Mouse (Mus musculus) stomach, embryonic 16.5 days (tissue): ENCODE data around the gene Ptp4a2. TPM values are rescaled to one million over a fixed set of nuclear protein-coding genes. Genes with fewer than 3 reads are reported as not detected.
"Not testable (repeated sequence)": the region's sequence is repeated elsewhere in the genome, so short reads cannot be mapped to it uniquely, and the experiment has no call there.

Experiments
- ATAC-seq: fragments of 200-750 bp; cut with Nextera tagmentation; 2 replicates; pipeline ENCODE4 v1.8.0; 2017; ENCODE audit warnings: moderate number of reproducible peaks, moderate TSS enrichment; ENCODE audit not compliant: insufficient read depth, low FRiP score
- H3K27ac ChIP-seq: fragments of 300-500 bp; sonication (generic); 2 replicates; pipeline ENCODE4 v1.5.1; 2014; ENCODE audit warnings: low read length
- H3K27me3 ChIP-seq: fragments of 300-500 bp; sonication (generic); 2 replicates; pipeline ENCODE4 v1.6.1; 2014; ENCODE audit warnings: low read length, control low read depth, mixed read lengths; ENCODE audit not compliant: control insufficient read depth, insufficient read depth
- H3K36me3 ChIP-seq: fragments of 300-500 bp; sonication (generic); 2 replicates; pipeline ENCODE4 v1.6.1; 2014; ENCODE audit warnings: low read length; ENCODE audit not compliant: control insufficient read depth, insufficient read depth
- H3K4me1 ChIP-seq: fragments of 300-500 bp; sonication (generic); 2 replicates; pipeline ENCODE4 v1.6.1; 2014; ENCODE audit warnings: low read length, control low read depth, mixed read lengths; ENCODE audit not compliant: control insufficient read depth, insufficient read depth
- H3K4me2 ChIP-seq: fragments of 300-500 bp; sonication (generic); 2 replicates; pipeline ENCODE4 v1.6.1; 2014; ENCODE audit warnings: low read depth, low read length, mixed read lengths
- H3K4me3 ChIP-seq: fragments of 300-500 bp; sonication (generic); replicated peaks from 2 replicates; pipeline ENCODE4 v1.5.1; 2014; ENCODE audit warnings: mild to moderate bottlenecking, low read length
- H3K9ac ChIP-seq: fragments of 300-500 bp; sonication (generic); 2 replicates; pipeline ENCODE4 v1.6.1; 2014; ENCODE audit warnings: low read length
- H3K9me3 ChIP-seq: fragments of 300-500 bp; sonication (generic); replicated peaks from 2 replicates; pipeline ENCODE4 v1.6.1; 2016; ENCODE audit warnings: low read length, control low read depth; ENCODE audit not compliant: control insufficient read depth
- WGBS: fragments of 180-500 bp; shearing (Covaris S2); extraction: QIAGEN DNeasy Blood & Tissue Kit; methylation state at CpG from one replicate; pipeline ENCODE4 v1.1.7; 2014; 5-methylcytosine and 5-hydroxymethylcytosine counted together
- polyA plus RNA-seq: library from polyadenylated mRNA; unstranded; fragments of >200 nt; fragmentation: Nextera tagmentation; extraction: Ambion mirVana; gene quantifications from 2 replicates; pipeline ENCODE4 v1.2.1, GENCODE M21; 2015

The Ptp4a2 gene
- polyA plus RNA-seq, 1 experiment from 2014 or later = 329 TPM

DNA sequence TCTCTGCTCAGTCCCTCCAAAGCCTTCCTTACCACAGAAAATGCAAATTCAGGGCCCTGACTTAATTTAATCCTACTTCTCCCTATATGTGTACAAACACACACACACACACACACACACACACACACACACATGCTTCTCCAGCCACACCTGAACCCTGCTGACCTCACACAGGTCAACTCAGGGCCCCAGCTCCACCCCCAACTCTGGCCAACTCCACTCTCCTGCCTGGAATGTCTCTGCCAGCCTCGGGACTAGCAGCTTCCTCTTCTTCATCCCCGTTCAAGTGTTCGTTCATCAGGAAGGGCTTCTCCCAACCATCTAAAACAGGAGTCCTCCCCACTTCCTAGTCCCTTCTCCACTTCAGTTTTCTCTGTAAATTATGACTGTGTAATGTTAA lies 70.6 kb downstream of the Ptp4a2 start:
- H3K9me3 ChIP-seq = no peaks in the 10 kb centered on the region
- no peak overlapping the region for H3K9ac ChIP-seq
- no peak overlapping the region for H3K4me2 ChIP-seq
- no peak for ATAC-seq
- H3K4me3 ChIP-seq = no peak overlapping the region
- H3K27me3 ChIP-seq = no peaks in the 10 kb centered on the region
- no peaks in the 10 kb centered on the region for H3K36me3 ChIP-seq
- H3K27ac ChIP-seq = peak overlapping the region; percentile 58
- WGBS = 21% methylated on average over 3 of the region's 3 CpGs
- H3K4me1 ChIP-seq = peaks cover 31% of the 10 kb centered on the region

DNA sequence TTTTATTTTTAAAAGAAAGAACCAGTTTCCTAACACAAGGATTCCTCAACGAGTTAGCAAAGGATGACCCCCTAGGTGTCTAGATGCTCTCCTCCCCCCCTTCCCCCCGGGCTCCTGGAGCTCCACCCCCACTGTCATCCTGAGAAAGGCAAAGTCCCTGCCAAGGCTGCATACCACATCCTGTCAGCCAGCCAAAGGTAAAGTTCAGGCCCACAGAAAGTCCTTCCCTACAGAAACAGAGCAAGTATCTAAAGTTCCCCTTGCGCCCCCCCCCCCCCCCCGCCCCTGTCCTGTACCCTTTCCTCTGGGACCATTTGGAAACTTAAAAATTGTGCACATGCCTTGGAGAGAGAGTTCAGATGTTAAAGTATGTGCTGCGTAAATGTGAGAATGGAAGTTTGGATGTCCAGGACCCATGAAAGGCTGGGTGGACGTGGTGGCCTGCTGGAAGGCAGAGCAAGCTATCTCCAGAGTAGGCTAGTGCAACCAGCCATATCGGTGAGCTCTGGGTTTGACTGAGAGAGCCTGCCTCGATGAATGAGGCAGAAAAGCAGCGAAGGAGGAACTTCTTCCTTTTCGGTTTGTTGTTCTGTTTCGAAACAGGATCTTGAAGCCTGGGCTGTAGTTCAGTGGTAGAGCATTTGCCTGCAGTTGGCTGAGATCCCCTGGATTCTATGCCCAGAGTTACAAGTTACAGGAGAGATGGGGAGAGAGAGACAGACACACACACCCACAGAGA lies 71.7 kb downstream of the Ptp4a2 start:
- peak overlapping the region; percentile 10; the same call in 1 of the 2 replicates for H3K4me3 ChIP-seq
- H3K9ac ChIP-seq = peak overlapping the region; percentile 63
- peak overlapping the region; percentile 48 for H3K4me2 ChIP-seq
- no peaks in the 10 kb centered on the region for H3K9me3 ChIP-seq
- peak; percentile 71; the same call in 1 of the 2 replicates for ATAC-seq
- no peaks in the 10 kb centered on the region for H3K36me3 ChIP-seq
- no peaks in the 10 kb centered on the region for H3K27me3 ChIP-seq
- H3K4me1 ChIP-seq = peaks cover 22% of the 10 kb centered on the region
- WGBS = 24% methylated on average over 11 of the region's 11 CpGs
- peak overlapping the region; percentile 58 for H3K27ac ChIP-seq

DNA sequence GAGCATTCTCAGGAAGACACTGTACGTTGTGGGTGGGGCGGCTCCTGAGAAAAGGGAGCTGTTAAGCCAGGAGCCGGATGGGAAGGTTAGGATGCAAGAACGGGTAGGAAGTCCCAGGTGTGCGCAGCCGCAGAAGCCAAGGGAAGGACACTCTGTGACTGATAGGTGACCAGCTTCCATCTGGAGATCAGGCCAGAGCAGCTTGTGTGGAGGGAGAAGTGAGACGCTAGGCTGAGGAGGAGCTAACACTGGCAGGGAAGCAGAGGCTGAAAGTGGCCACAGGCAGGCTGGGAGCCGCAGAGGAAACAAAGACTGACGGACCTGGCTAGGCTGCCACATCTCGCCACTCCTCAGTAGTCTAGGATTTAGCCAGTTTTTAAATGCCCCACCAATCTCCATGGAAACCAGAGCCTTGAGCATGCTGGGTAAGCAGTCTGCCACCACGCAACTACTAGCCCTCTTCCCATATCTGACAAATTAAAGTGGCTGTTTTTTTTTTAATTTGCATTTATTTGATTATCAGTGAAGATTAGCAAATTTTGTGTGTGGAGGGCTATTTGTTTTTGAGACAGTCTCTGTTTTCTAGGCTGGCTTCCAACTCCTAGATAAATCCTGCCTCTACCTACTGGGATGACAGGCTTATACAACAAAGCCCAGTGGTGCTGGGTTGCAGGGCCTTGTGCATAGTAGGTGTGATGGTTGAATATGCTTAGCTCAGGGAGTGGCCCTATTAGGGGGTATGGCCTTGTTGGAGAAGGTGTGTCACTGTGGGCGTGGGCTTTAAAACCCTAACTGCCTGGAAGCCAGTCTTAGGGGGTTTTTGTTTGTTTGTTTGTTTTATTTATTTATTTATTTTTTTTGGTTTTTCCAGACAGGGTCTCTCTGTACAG lies 73.3 kb downstream of the Ptp4a2 start:
- 0 out of 2 replicates have a peak overlapping the region, but pooled peaks have one; percentile 18 for H3K9ac ChIP-seq
- H3K27me3 ChIP-seq = no peaks in the 10 kb centered on the region
- peaks cover 19% of the 10 kb centered on the region; the same call in 1 of the 2 replicates for H3K4me1 ChIP-seq
- no peak overlapping the region for H3K4me3 ChIP-seq
- WGBS = 63% methylated on average over 12 of the region's 12 CpGs
- no peak overlapping the region for H3K4me2 ChIP-seq
- no peaks in the 10 kb centered on the region for H3K9me3 ChIP-seq
- H3K27ac ChIP-seq = no peak overlapping the region
- H3K36me3 ChIP-seq = no peaks in the 10 kb centered on the region
- no peak for ATAC-seq

DNA sequence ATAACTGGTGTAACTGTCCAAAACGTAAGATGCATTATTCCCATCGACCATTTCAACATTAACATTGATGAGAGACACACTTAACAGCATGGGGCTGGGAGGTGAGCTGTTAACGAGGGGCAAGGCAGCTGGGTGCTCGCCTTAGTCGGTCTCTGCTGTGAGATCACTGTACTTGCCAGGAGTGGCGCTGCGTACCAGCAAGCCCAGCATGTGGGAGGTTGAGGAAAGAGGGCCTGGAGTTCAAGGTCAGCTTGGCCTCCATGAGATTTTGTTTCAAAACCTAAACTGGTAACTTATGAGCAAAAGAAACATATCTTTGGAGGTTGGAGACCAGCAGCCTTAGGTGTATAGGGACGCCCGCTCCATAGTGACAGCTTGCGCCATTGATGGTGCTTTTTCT lies 78.6 kb downstream of the Ptp4a2 start:
- H3K9me3 ChIP-seq = no peaks in the 10 kb centered on the region
- H3K27me3 ChIP-seq = no peaks in the 10 kb centered on the region
- 80% methylated on average over 10 of the region's 10 CpGs for WGBS
- no peak overlapping the region for H3K9ac ChIP-seq
- no peak overlapping the region for H3K27ac ChIP-seq
- H3K4me3 ChIP-seq = no peak overlapping the region
- H3K4me2 ChIP-seq = no peak overlapping the region
- H3K4me1 ChIP-seq = no peaks in the 10 kb centered on the region
- ATAC-seq = no peak
- no peaks in the 10 kb centered on the region for H3K36me3 ChIP-seq

DNA sequence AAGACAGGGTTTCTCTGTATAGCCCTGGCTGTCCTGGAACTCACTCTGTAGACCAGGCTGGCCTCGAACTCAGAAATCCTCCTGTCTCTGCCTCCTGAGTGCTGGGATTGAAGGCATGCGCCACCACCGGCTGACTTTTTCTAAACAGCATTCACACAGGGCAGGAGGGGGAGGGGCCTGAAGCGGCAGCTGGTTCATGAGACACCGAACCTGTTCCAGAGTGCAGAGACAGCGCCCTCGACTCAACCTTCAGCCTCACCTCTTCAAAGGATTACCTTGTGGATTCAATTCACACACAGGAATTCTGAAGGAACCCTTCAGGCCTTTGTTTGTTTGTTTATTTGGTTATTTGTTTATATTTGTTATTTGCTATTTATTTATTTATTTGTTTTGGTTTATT lies 79.1 kb downstream of the Ptp4a2 start:
- H3K27me3 ChIP-seq = no peaks in the 10 kb centered on the region
- H3K36me3 ChIP-seq = no peaks in the 10 kb centered on the region
- no peak overlapping the region for H3K4me3 ChIP-seq
- no peaks in the 10 kb centered on the region for H3K9me3 ChIP-seq
- H3K27ac ChIP-seq = no peak overlapping the region
- H3K4me2 ChIP-seq = no peak overlapping the region
- ATAC-seq = no peak
- H3K9ac ChIP-seq = no peak overlapping the region
- H3K4me1 ChIP-seq = no peaks in the 10 kb centered on the region
- 76% methylated on average over 7 of the region's 7 CpGs for WGBS

DNA sequence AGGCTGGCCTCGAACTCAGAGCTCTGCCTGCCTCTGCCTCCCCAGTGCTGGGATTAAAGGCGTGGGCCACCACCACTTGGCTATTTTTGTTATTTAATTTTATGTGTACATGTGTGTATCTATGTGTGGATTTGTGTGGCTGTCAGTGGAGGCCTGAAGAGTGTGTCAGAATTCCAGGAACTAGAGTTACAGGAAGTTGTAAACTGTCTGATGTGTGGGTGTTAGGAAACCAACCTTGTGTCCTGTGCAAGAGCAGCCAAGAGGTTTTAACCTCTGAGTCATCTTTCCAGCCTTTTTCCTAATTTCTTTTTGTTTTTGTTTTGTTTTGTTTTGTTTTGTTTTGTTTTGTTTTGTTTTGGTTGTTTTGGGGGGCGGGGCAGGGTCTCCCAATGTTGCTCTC lies 83.8 kb downstream of the Ptp4a2 start:
- Histone ChIP-seq H3K4me2 (no peak overlapping the region), H3K9ac (no peak overlapping the region), H3K27ac (no peak overlapping the region), H3K36me3 (no peaks in the 10 kb centered on the region), H3K27me3 (no peaks in the 10 kb centered on the region), H3K9me3 (no peaks in the 10 kb centered on the region), H3K4me1 (no peaks in the 10 kb centered on the region), H3K4me3 (no peak overlapping the region)
- WGBS = 87% methylated on average over 3 of the region's 3 CpGs
- no peak for ATAC-seq

DNA sequence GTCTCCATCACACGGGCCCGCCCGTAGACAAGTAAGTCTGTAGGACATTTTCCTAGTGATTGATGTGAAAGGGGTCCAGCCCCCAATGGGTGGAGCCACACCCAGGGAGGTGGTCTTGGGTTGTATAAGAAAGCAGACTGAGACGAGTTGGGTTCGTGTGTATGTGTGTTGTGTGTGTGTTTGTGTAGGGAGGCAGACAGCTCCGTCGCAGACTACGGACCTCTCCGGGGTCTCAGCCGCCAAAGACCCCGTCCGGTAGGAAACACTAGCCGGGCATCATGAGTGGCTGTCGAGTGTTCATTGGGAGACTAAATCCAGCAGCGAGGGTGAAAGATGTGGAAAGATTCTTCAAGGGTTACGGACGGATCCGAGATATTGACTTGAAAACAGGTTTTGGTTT lies 87.8 kb downstream of the Ptp4a2 start:
- not testable (repeated sequence) for H3K4me1 ChIP-seq, H3K27me3 ChIP-seq, H3K9ac ChIP-seq, H3K9me3 ChIP-seq, H3K4me3 ChIP-seq, H3K36me3 ChIP-seq, H3K4me2 ChIP-seq, ATAC-seq, H3K27ac ChIP-seq
- 94% methylated on average over 18 of the region's 18 CpGs for WGBS
